Comparison of ENCODE assay signal across 8 mouse cellular contexts in the genomic region with DNA sequence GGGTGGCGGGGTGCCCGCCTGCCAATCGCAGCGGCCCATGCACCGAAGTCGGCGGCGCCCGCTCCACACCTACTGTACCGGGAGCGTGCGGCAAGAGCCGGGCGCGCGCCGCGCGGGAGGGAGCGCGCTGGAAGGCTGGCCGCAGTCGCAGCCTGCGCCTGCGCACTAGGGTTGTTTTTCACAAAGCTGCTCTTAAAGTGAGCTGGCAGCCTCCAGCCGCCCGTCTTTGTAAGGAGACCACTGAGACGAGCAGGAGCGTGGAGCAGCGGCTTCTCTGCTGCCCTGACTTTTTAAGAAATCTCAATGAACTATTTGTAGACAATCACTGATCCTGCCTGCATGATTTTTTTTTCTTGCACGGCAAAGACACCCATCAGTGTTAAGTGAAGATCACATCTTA. TPM values are rescaled to one million over a fixed set of nuclear protein-coding genes. Genes with fewer than 3 reads are reported as not detected.
DNase-seq lines count a peak whose midpoint lies in the region; ATAC-seq lines count a peak whose summit lies in the region.

A gene (plus strand): TSS at position 195 of the 400 bp plus-strand sequence.

- H3K4me3 ChIP-seq in megakaryocyte, embryonic 14.5 days (replicated peaks), result peak within 1 kb of the TSS; percentile 92

- H3K36me3 ChIP-seq in megakaryocyte, embryonic 14.5 days (replicated peaks; ENCODE audit: low read length), result peaks cover 15% of the 10 kb centered on the region

- no peaks in the 10 kb centered on the region for H3K27me3 ChIP-seq in megakaryocyte, embryonic 14.5 days (replicated peaks)

- peaks cover 11% of the 10 kb centered on the region; the same call in 1 of the 2 replicates for H3K4me1 ChIP-seq in megakaryocyte, embryonic 14.5 days

- ATAC-seq in common myeloid progenitor, adult 5-6 weeks (replicated peaks; ENCODE audit: low read depth, poor library complexity, severe bottlenecking), result peak; percentile 31

- H3K9me3 ChIP-seq in megakaryocyte, embryonic 14.5 days, result no peaks in the 10 kb centered on the region

- peak; percentile 98 for DNase-seq in ZHBTc4 (ENCODE audit: low read depth, low spot score)
- peak; percentile 93 to 98 for DNase-seq in gastrocnemius, adult 8-10 months (ENCODE audit: low spot score in 2 of 2)
- DNase-seq in hindlimb bud, embryonic 11.5 days (ENCODE audit: extremely low spot score, low read depth, low spot score), result peak; percentile 87
- DNase-seq in left cerebral cortex, adult 8-10 months (ENCODE audit: low spot score in 2 of 2), result peak; percentile 95 to 97
- DNase-seq in right cerebral cortex, postnatal 10 days (ENCODE audit: low spot score in 2 of 2), result peak; percentile 98
- DNase-seq in urinary bladder, postnatal 25 days (ENCODE audit: low spot score), result peak; percentile 97

RNA-seq across cellular contexts. Expression of the gene that starts here (rescaled TPM):
- 37.4 and 44.1 TPM in 2 replicates for total RNA-seq in common myeloid progenitor, adult 5-6 weeks (2017)
- 10 to 100 TPM; 27.5 to 39.1 (median 29.0) TPM for total RNA-seq in gastrocnemius, adult 8-10 months (2022)
- total RNA-seq in left cerebral cortex, adult 8-10 months (2022), result 10 to 100 TPM; 42.5 to 55.6 (median 46.6) TPM
- polyA plus RNA-seq in megakaryocyte, embryonic 14.5 days (2012; ENCODE audit: insufficient read depth, low replicate concordance), result 5.3 TPM in 1 of 2 replicates, not detected in the other

Comparison
In these comparisons a context has a peak if more than half of its experiments do, and no peak if none do; other contexts are left out.
1. Peak in every context shown above with its lines: DNase-seq, ATAC-seq and H3K4me3 ChIP-seq.